Mouse (Mus musculus): ENCODE results near the gene Olfr1323. TPM values are rescaled to one million over a fixed set of nuclear protein-coding genes. Genes with fewer than 3 reads are reported as not detected.

The Olfr1323 gene
- not detected in 2 replicates for polyA plus RNA-seq (2015; fragmentation: Nextera tagmentation; extraction: Ambion mirVana)

GRCm38 (mm10) chrX:50019259-50019658, at the start of gene Olfr1323:
Gene Olfr1323 (minus strand): TSS chrX:50019359.
- Histone ChIP-seq H3K27me3 (ENCODE audit: control insufficient read depth, insufficient read depth, low read depth, low read length) (no peaks in the 10 kb centered on the region), H3K36me3 (ENCODE audit: control insufficient read depth, insufficient read depth) (no peaks in the 10 kb centered on the region), H3K27ac (ENCODE audit: low read length) (no peak within 1 kb of the TSS), H3K9me3 (replicated peaks; ENCODE audit: control insufficient read depth, low read length) (no peaks in the 10 kb centered on the region), H3K4me2 (ENCODE audit: low read depth, low read length) (no peak within 1 kb of the TSS), H3K9ac (ENCODE audit: low read depth, low read length) (no peak within 1 kb of the TSS), H3K4me3 (ENCODE audit: low read depth, low read length) (no peak within 1 kb of the TSS), H3K4me1 (ENCODE audit: control insufficient read depth, low read depth, low read length) (no peaks in the 10 kb centered on the region)
- no peak for ATAC-seq (ENCODE audit: low read depth)
- 75% methylated on average over 1 of the region's 1 CpGs for WGBS (ENCODE audit: insufficient replicate concordance)

DNA sequence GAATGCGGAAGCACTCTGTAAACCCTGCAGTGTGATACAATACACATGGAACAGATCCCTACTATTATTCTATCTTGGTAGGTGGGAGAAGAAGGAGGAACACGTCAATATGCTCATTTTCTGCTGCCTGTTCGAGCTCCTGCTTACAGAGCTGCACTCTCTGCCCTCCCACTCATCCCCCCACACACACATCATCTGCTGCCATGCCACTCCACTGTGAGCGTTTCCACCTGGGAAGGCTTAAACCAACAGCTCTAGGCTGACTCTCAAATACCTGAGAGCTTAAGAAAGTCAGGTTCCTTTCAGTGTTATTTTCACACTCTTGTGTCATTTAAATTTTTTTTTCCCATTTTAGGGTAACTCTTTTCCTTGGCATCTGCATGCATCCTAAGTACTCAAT, 6.9 kb downstream of the Olfr1323 start:
- no peak for ATAC-seq (ENCODE audit: low read depth)
- H3K4me3 ChIP-seq (ENCODE audit: low read depth, low read length): no peak overlapping the region
- 32% methylated on average over 4 of the region's 4 CpGs for WGBS (ENCODE audit: insufficient replicate concordance)
- H3K4me1 ChIP-seq (ENCODE audit: control insufficient read depth, low read depth, low read length): no peaks in the 10 kb centered on the region
- H3K9ac ChIP-seq (ENCODE audit: low read depth, low read length): no peak overlapping the region
- no peak overlapping the region for H3K27ac ChIP-seq (ENCODE audit: low read length)
- H3K27me3 ChIP-seq (ENCODE audit: control insufficient read depth, insufficient read depth, low read depth, low read length): no peaks in the 10 kb centered on the region
- no peaks in the 10 kb centered on the region for H3K9me3 ChIP-seq (replicated peaks; ENCODE audit: control insufficient read depth, low read length)
- H3K4me2 ChIP-seq (ENCODE audit: low read depth, low read length): no peak overlapping the region
- no peaks in the 10 kb centered on the region for H3K36me3 ChIP-seq (ENCODE audit: control insufficient read depth, insufficient read depth)

Other genes with a start within 250 kb of the Olfr1323 start
- 35.7 and 37.0 TPM in 2 replicates for gene Igsf1, start 221.6 kb downstream of the Olfr1323 start, polyA plus RNA-seq (2015; fragmentation: Nextera tagmentation; extraction: Ambion mirVana)
- gene Olfr1322, start 127.9 kb downstream of the Olfr1323 start, polyA plus RNA-seq (2015; fragmentation: Nextera tagmentation; extraction: Ambion mirVana): not detected in 2 replicates

Data from liver, embryonic 16.5 days (tissue).